Mouse (Mus musculus): ENCODE results near the gene Klk1b4.

Klk1b4 gene

GRCm38 (mm10) chr7:44253023-44253616 is 45.9 kb downstream of the Klk1b4 start:
- DNase-seq (ENCODE audit: low read depth in 2 of 2, low spot score in 2 of 2) = no peak

DNA sequence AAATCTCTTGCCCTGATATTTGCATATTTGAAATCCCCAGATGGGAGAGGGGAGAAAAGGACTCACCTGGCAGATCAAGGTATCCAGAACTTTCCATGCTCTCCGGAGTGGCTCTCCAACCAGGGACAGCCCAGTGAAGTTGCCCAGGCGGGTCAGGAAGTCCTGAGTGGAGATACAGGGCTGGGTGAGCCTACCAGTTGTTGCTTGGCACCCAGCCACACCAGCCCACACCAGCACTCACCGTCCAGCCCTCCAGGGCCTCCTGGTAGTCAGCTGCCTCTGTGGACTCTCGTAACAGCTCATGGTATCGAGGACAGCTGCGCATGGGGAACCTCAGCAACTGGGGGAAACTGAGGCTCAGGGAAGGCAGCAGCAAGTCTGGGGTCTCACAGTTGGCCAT is 47.7 kb downstream of the Klk1b4 start:
- no peak for DNase-seq (ENCODE audit: low read depth in 2 of 2, low spot score in 2 of 2)

DNA sequence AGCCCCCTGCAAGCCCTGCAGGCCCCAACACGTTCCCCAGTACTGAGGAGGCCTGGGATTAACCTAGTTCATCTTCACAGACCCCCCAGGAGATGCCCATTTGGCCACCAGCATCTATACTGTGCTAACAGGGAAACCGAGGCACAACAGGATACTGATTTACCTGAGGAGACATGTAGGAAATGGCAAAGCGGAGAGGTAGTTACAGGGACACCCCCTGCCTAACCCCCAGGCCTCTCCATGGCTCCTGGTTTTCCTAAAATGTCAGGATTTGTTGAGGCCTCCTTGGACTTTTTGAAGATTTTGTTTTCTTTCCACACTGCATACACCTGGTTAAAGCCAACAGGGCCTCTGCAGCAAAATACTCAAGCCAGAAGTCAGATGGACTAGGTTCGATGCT is 50.0 kb downstream of the Klk1b4 start, which contains the start of gene Acp4:
TSS of gene Acp4 (minus strand) at position 101 of the 400 bp plus-strand sequence.
- DNase-seq (ENCODE audit: low read depth in 2 of 2, low spot score in 2 of 2) = no peak

DNA sequence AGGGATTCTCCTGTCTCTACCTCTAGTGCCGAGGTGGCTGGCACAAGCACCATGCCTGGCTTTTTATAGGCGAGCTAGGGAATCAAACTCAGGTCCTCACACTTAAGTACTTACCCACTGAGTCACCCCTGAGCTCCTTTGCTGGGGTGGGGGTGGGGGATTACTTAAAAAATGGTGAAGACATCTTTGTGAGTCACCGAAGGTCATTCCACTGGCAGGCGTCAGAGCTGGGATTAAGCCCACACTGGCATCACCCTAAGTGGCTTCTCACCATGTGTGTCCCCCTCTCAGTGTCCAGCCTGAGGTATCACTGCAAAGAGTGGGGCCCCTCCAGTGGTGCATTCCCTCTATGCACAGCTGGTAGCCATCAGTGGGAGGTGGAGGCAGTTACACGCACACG is 53.2 kb downstream of the Klk1b4 start:
- no peak for DNase-seq (ENCODE audit: low read depth in 2 of 2, low spot score in 2 of 2)

GRCm38 (mm10) chr7:44261147-44261546 is 53.9 kb downstream of the Klk1b4 start, which contains the start of gene Gm15517:
Gm15517 (plus strand) TSS chr7:44261447.
- DNase-seq (ENCODE audit: low read depth in 2 of 2, low spot score in 2 of 2) = no peak
